Mouse (Mus musculus): Measurements from ENCODE around the gene Col8a2. TPM values are rescaled to one million over a fixed set of nuclear protein-coding genes. Genes with fewer than 3 reads are reported as not detected.

The Col8a2 gene
- polyA plus RNA-seq, 1 experiment from 2014 or later: 4.6 TPM

- Histone ChIP-seq H3K9ac (ENCODE audit: low read length) (no peak overlapping the region), H3K27me3 (ENCODE audit: control insufficient read depth, insufficient read depth, low read depth, low read length) (peaks cover 10% of the 10 kb centered on the region), H3K4me3 (ENCODE audit: low read length) (no peak overlapping the region), H3K36me3 (ENCODE audit: control insufficient read depth, insufficient read depth, low read length) (no peaks in the 10 kb centered on the region), H3K4me2 (ENCODE audit: low read depth, low read length) (no peak overlapping the region), H3K4me1 (replicated peaks; ENCODE audit: control insufficient read depth, insufficient read depth, low read length) (peaks cover 12% of the 10 kb centered on the region; the same call in 1 of the 2 replicates), H3K27ac (ENCODE audit: low read length) (no peak overlapping the region), H3K9me3 (ENCODE audit: control insufficient read depth, low read length) (no peaks in the 10 kb centered on the region)
- WGBS: 55% methylated on average over 6 of the region's 6 CpGs
- ATAC-seq (ENCODE audit: low read depth): no peak
Observed at GRCm38 (mm10) chr4:126295152-126295551, 8.6 kb downstream of the Col8a2 start.

GRCm38 (mm10) chr4:126295937-126296336 is 9.3 kb downstream of the Col8a2 start:
- no peaks in the 10 kb centered on the region for H3K36me3 ChIP-seq (ENCODE audit: control insufficient read depth, insufficient read depth, low read length)
- H3K4me3 ChIP-seq (ENCODE audit: low read length): no peak overlapping the region
- no peak overlapping the region for H3K9ac ChIP-seq (ENCODE audit: low read length)
- 41% methylated on average over 4 of the region's 4 CpGs for WGBS
- no peaks in the 10 kb centered on the region for H3K9me3 ChIP-seq (ENCODE audit: control insufficient read depth, low read length)
- ATAC-seq (ENCODE audit: low read depth): no peak
- H3K27ac ChIP-seq (ENCODE audit: low read length): no peak overlapping the region
- peaks cover 18% of the 10 kb centered on the region for H3K27me3 ChIP-seq (ENCODE audit: control insufficient read depth, insufficient read depth, low read depth, low read length)
- H3K4me2 ChIP-seq (ENCODE audit: low read depth, low read length): 0 out of 2 replicates have a peak overlapping the region, but pooled peaks have one; percentile 68
- peaks cover 15% of the 10 kb centered on the region for H3K4me1 ChIP-seq (replicated peaks; ENCODE audit: control insufficient read depth, insufficient read depth, low read length)

- peak; percentile 71 for ATAC-seq (ENCODE audit: low read depth)
- H3K4me3 ChIP-seq (ENCODE audit: low read length): peak overlapping the region; percentile 43
- 2% methylated on average over 34 of the region's 34 CpGs for WGBS
Observed at GRCm38 (mm10) chr4:126296617-126297101, 10.1 kb downstream of the Col8a2 start.

GRCm38 (mm10) chr4:126300916-126301583 is 14.5 kb downstream of the Col8a2 start:
- peaks cover 37% of the 10 kb centered on the region for H3K27me3 ChIP-seq (ENCODE audit: control insufficient read depth, insufficient read depth, low read depth, low read length)

More at GRCm38 (mm10) chr4:126296617-126297101, 10.1 kb downstream of the Col8a2 start:
- Histone ChIP-seq H3K36me3 (ENCODE audit: control insufficient read depth, insufficient read depth, low read length) (no peaks in the 10 kb centered on the region), H3K27me3 (ENCODE audit: control insufficient read depth, insufficient read depth, low read depth, low read length) (peaks cover 25% of the 10 kb centered on the region), H3K4me2 (ENCODE audit: low read depth, low read length) (peak overlapping the region; percentile 68), H3K9me3 (ENCODE audit: control insufficient read depth, low read length) (no peaks in the 10 kb centered on the region), H3K27ac (ENCODE audit: low read length) (peak overlapping the region; percentile 37; the same call in 1 of the 2 replicates), H3K4me1 (replicated peaks; ENCODE audit: control insufficient read depth, insufficient read depth, low read length) (peaks cover 20% of the 10 kb centered on the region), H3K9ac (ENCODE audit: low read length) (peak overlapping the region; percentile 46)

GRCm38 (mm10) chr4:126301584-126302309 is 15.2 kb downstream of the Col8a2 start:
- Histone ChIP-seq H3K9ac (ENCODE audit: low read length) (peak overlapping the region; percentile 51), H3K4me1 (replicated peaks; ENCODE audit: control insufficient read depth, insufficient read depth, low read length) (peaks cover 16% of the 10 kb centered on the region), H3K4me3 (ENCODE audit: low read length) (peak overlapping the region; percentile 50), H3K36me3 (ENCODE audit: control insufficient read depth, insufficient read depth, low read length) (no peaks in the 10 kb centered on the region), H3K4me2 (ENCODE audit: low read depth, low read length) (peak overlapping the region; percentile 79), H3K27me3 (ENCODE audit: control insufficient read depth, insufficient read depth, low read depth, low read length) (peaks cover 34% of the 10 kb centered on the region), H3K9me3 (ENCODE audit: control insufficient read depth, low read length) (peaks cover 2% of the 10 kb centered on the region; the same call in 1 of the 2 replicates), H3K27ac (ENCODE audit: low read length) (no peak overlapping the region)
- no peak for ATAC-seq (ENCODE audit: low read depth)
- 12% methylated on average over 27 of the region's 27 CpGs for WGBS

More at GRCm38 (mm10) chr4:126300916-126301583, 14.5 kb downstream of the Col8a2 start:
- Histone ChIP-seq H3K9ac (ENCODE audit: low read length) (peak overlapping the region; percentile 51), H3K36me3 (ENCODE audit: control insufficient read depth, insufficient read depth, low read length) (no peaks in the 10 kb centered on the region), H3K4me1 (replicated peaks; ENCODE audit: control insufficient read depth, insufficient read depth, low read length) (peaks cover 22% of the 10 kb centered on the region), H3K27ac (ENCODE audit: low read length) (no peak overlapping the region), H3K4me2 (ENCODE audit: low read depth, low read length) (peak overlapping the region; percentile 79), H3K4me3 (ENCODE audit: low read length) (peak overlapping the region; percentile 50), H3K9me3 (ENCODE audit: control insufficient read depth, low read length) (peaks cover 2% of the 10 kb centered on the region; the same call in 1 of the 2 replicates)
- 0 out of 2 replicates have a peak, but pooled peaks have one; percentile 16 for ATAC-seq (ENCODE audit: low read depth)
- WGBS: 1% methylated on average over 47 of the region's 50 CpGs

- H3K4me1 ChIP-seq (replicated peaks; ENCODE audit: control insufficient read depth, insufficient read depth, low read length): peaks cover 12% of the 10 kb centered on the region
- peaks cover 2% of the 10 kb centered on the region; the same call in 1 of the 2 replicates for H3K9me3 ChIP-seq (ENCODE audit: control insufficient read depth, low read length)
- H3K4me3 ChIP-seq (ENCODE audit: low read length): no peak overlapping the region
- H3K27me3 ChIP-seq (ENCODE audit: control insufficient read depth, insufficient read depth, low read depth, low read length): peaks cover 34% of the 10 kb centered on the region
- H3K4me2 ChIP-seq (ENCODE audit: low read depth, low read length): no peak overlapping the region
- ATAC-seq (ENCODE audit: low read depth): no peak
- H3K27ac ChIP-seq (ENCODE audit: low read length): no peak overlapping the region
- 59% methylated on average over 4 of the region's 4 CpGs for WGBS
- H3K9ac ChIP-seq (ENCODE audit: low read length): no peak overlapping the region
- no peaks in the 10 kb centered on the region for H3K36me3 ChIP-seq (ENCODE audit: control insufficient read depth, insufficient read depth, low read length)
Observed at GRCm38 (mm10) chr4:126303877-126304276, 17.3 kb downstream of the Col8a2 start.

GRCm38 (mm10) chr4:126305428-126305827 is 18.8 kb downstream of the Col8a2 start:
- Histone ChIP-seq H3K27ac (ENCODE audit: low read length) (no peak overlapping the region), H3K4me1 (replicated peaks; ENCODE audit: control insufficient read depth, insufficient read depth, low read length) (peaks cover 16% of the 10 kb centered on the region), H3K9me3 (ENCODE audit: control insufficient read depth, low read length) (peaks cover 2% of the 10 kb centered on the region; the same call in 1 of the 2 replicates), H3K4me2 (ENCODE audit: low read depth, low read length) (no peak overlapping the region), H3K9ac (ENCODE audit: low read length) (no peak overlapping the region), H3K4me3 (ENCODE audit: low read length) (no peak overlapping the region), H3K27me3 (ENCODE audit: control insufficient read depth, insufficient read depth, low read depth, low read length) (peaks cover 25% of the 10 kb centered on the region), H3K36me3 (ENCODE audit: control insufficient read depth, insufficient read depth, low read length) (no peaks in the 10 kb centered on the region)
- 80% methylated on average over 1 of the region's 1 CpGs for WGBS
- ATAC-seq (ENCODE audit: low read depth): no peak

- Histone ChIP-seq H3K4me1 (replicated peaks; ENCODE audit: control insufficient read depth, insufficient read depth, low read length) (peaks cover 11% of the 10 kb centered on the region), H3K9me3 (ENCODE audit: control insufficient read depth, low read length) (peaks cover 2% of the 10 kb centered on the region; the same call in 1 of the 2 replicates), H3K36me3 (ENCODE audit: control insufficient read depth, insufficient read depth, low read length) (no peaks in the 10 kb centered on the region), H3K27ac (ENCODE audit: low read length) (no peak overlapping the region), H3K9ac (ENCODE audit: low read length) (no peak overlapping the region), H3K27me3 (ENCODE audit: control insufficient read depth, insufficient read depth, low read depth, low read length) (peaks cover 18% of the 10 kb centered on the region), H3K4me2 (ENCODE audit: low read depth, low read length) (no peak overlapping the region), H3K4me3 (ENCODE audit: low read length) (no peak overlapping the region)
- WGBS: 81% methylated on average over 6 of the region's 6 CpGs
- no peak for ATAC-seq (ENCODE audit: low read depth)
Observed at GRCm38 (mm10) chr4:126306058-126306457, 19.5 kb downstream of the Col8a2 start.

GRCm38 (mm10) chr4:126306827-126307226 is 20.2 kb downstream of the Col8a2 start:
- no peak overlapping the region for H3K4me3 ChIP-seq (ENCODE audit: low read length)
- H3K4me1 ChIP-seq (replicated peaks; ENCODE audit: control insufficient read depth, insufficient read depth, low read length): peaks cover 4% of the 10 kb centered on the region; the same call in 1 of the 2 replicates
- no peak overlapping the region for H3K27ac ChIP-seq (ENCODE audit: low read length)
- 6% methylated on average over 2 of the region's 2 CpGs for WGBS
- no peak overlapping the region for H3K4me2 ChIP-seq (ENCODE audit: low read depth, low read length)
- no peaks in the 10 kb centered on the region for H3K36me3 ChIP-seq (ENCODE audit: control insufficient read depth, insufficient read depth, low read length)
- H3K27me3 ChIP-seq (ENCODE audit: control insufficient read depth, insufficient read depth, low read depth, low read length): peaks cover 11% of the 10 kb centered on the region; the same call in 1 of the 2 replicates
- no peak for ATAC-seq (ENCODE audit: low read depth)
- peaks cover 2% of the 10 kb centered on the region; the same call in 1 of the 2 replicates for H3K9me3 ChIP-seq (ENCODE audit: control insufficient read depth, low read length)
- H3K9ac ChIP-seq (ENCODE audit: low read length): no peak overlapping the region

Data from lung, embryonic 16.5 days (tissue).